ENCODE assay signal across 10 mouse cellular contexts in the genomic region with DNA sequence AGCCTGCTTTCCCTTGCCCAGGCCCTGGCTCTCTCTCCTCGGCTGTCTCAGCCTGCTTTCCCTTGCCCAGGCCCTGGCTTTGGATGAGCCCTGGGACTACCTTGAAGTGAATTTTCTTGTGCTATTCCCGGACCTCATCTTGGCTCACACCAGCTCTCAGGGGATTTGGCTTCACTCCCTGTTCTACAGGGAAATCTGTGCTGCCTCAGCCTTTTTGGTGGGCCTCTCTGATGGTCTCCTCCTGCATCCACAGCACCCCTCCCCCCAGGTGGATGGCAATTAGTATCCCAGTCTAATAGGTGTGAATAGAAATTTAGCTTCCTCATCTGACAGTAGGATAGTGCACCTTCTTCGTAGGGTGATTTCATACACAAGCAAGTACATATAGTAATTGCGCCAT. TPM values are rescaled to one million over a fixed set of nuclear protein-coding genes. Genes with fewer than 3 reads are reported as not detected.
DNase-seq lines count a peak whose midpoint lies in the region; ATAC-seq lines count a peak whose summit lies in the region.
"Had no signal": no experiment of that assay in that cellular context is flagged by ENCODE, and none has a peak within 500 bp of the region (broad histone marks: within the 10 kb centered on the region; RNA-seq: fewer than 3 reads in every experiment).

No protein-coding gene starts in this region.

- DNase-seq in adrenal gland, postnatal 14 days = peak; percentile 24
- DNase-seq in adrenal gland, postnatal 10 days = no peak
- no peak for DNase-seq in kidney, postnatal 14 days
- no peak for DNase-seq in hindbrain, embryonic 11.5 days (ENCODE audit: low spot score)
- DNase-seq in cerebellum, adult 8-10 months = no peak
- DNase-seq in cerebellum, adult 18-20 months = no peak

- H3K27me3 ChIP-seq in kidney, embryonic 15.5 days = no peaks in the 10 kb centered on the region
- H3K27me3 ChIP-seq in hindbrain, embryonic 11.5 days (ENCODE audit: control insufficient read depth, insufficient read depth, low read length) = no peaks in the 10 kb centered on the region
- H3K27me3 ChIP-seq in neural tube, embryonic 13.5 days = no peaks in the 10 kb centered on the region

- no peak overlapping the region for H3K27ac ChIP-seq in kidney, embryonic 15.5 days
- 0 out of 2 replicates have a peak overlapping the region, but pooled peaks have one; percentile 7 for H3K27ac ChIP-seq in hindbrain, embryonic 11.5 days (ENCODE audit: low read depth, low read length)
- H3K27ac ChIP-seq in neural tube, embryonic 13.5 days (replicated peaks) = peak overlapping the region; percentile 68
- H3K27ac ChIP-seq: kidney, postnatal 0 days had no signal

- no peak overlapping the region for H3K4me2 ChIP-seq in kidney, embryonic 15.5 days
- no peak overlapping the region for H3K4me2 ChIP-seq in hindbrain, embryonic 11.5 days (replicated peaks; ENCODE audit: low read depth, low read length)
- no peak overlapping the region for H3K4me2 ChIP-seq in neural tube, embryonic 13.5 days

- no peak overlapping the region for H3K4me3 ChIP-seq in kidney, embryonic 15.5 days (replicated peaks)
- no peak overlapping the region for H3K4me3 ChIP-seq in hindbrain, embryonic 11.5 days (ENCODE audit: low read depth, low read length)
- H3K4me3 ChIP-seq in neural tube, embryonic 13.5 days = no peak overlapping the region

- 67% methylated on average over 4 of the region's 4 CpGs for WGBS in kidney, embryonic 15.5 days
- 84% methylated on average over 4 of the region's 4 CpGs for WGBS in hindbrain, embryonic 11.5 days
- WGBS in neural tube, embryonic 13.5 days = 71% methylated on average over 4 of the region's 4 CpGs

- peaks cover 26% of the 10 kb centered on the region for H3K4me1 ChIP-seq in kidney, embryonic 15.5 days
- peaks cover 16% of the 10 kb centered on the region for H3K4me1 ChIP-seq in hindbrain, embryonic 11.5 days (replicated peaks; ENCODE audit: control insufficient read depth, insufficient read depth, low read length)
- H3K4me1 ChIP-seq in neural tube, embryonic 13.5 days (replicated peaks) = peaks cover 79% of the 10 kb centered on the region

- no peaks in the 10 kb centered on the region for H3K36me3 ChIP-seq in kidney, embryonic 15.5 days
- H3K36me3 ChIP-seq in hindbrain, embryonic 11.5 days (ENCODE audit: control insufficient read depth, insufficient read depth, low read length) = peaks cover 2% of the 10 kb centered on the region; the same call in 1 of the 2 replicates
- peaks cover 8% of the 10 kb centered on the region; the same call in 1 of the 2 replicates for H3K36me3 ChIP-seq in neural tube, embryonic 13.5 days

- H3K9ac ChIP-seq in kidney, embryonic 15.5 days = 0 out of 2 replicates have a peak overlapping the region, but pooled peaks have one; percentile 14
- H3K9ac ChIP-seq in hindbrain, embryonic 11.5 days (ENCODE audit: low read depth, low read length) = no peak overlapping the region
- H3K9ac ChIP-seq in neural tube, embryonic 13.5 days = peak overlapping the region; percentile 35

- ATAC-seq in kidney, embryonic 15.5 days (replicated peaks; ENCODE audit: low FRiP score) = no peak
- no peak for ATAC-seq in hindbrain, embryonic 11.5 days (ENCODE audit: low FRiP score)
- ATAC-seq in neural tube, embryonic 13.5 days (ENCODE audit: low read depth) = no peak

- H3K9me3 ChIP-seq in kidney, embryonic 15.5 days (replicated peaks) = no peaks in the 10 kb centered on the region
- no peaks in the 10 kb centered on the region for H3K9me3 ChIP-seq in hindbrain, embryonic 11.5 days (ENCODE audit: control insufficient read depth, low read length)
- H3K9me3 ChIP-seq in neural tube, embryonic 13.5 days = no peaks in the 10 kb centered on the region

RNA-seq across cellular contexts. Expression of a gene that starts 46.4 kb away (rescaled TPM):
- total RNA-seq in adrenal gland, postnatal 14 days (2021) = 44.1 and 46.5 TPM in 2 replicates
- total RNA-seq in adrenal gland, postnatal 10 days (2021) = 10 to 100 TPM; 35.9 to 47.4 TPM
- polyA plus RNA-seq in kidney, embryonic 15.5 days (2015; fragmentation: Nextera tagmentation; extraction: Ambion mirVana) = 22.4 and 23.6 TPM in 2 replicates
- 34.1 and 38.2 TPM in 2 replicates for polyA plus RNA-seq in hindbrain, embryonic 11.5 days (2014; fragmentation: Nextera tagmentation; extraction: Ambion mirVana)
- polyA plus RNA-seq in neural tube, embryonic 13.5 days (2015; fragmentation: Nextera tagmentation; extraction: Ambion mirVana) = 107 and 116 TPM in 2 replicates

RNA-seq across cellular contexts. Expression of a gene that starts 56.7 kb away (rescaled TPM):
- 1.4 and 4.5 TPM in 2 replicates for total RNA-seq in adrenal gland, postnatal 14 days (2021)
- total RNA-seq in adrenal gland, postnatal 10 days (2021) = 1 to 10 TPM; 4.5 to 8.8 TPM
- 6.8 and 7.7 TPM in 2 replicates for polyA plus RNA-seq in kidney, embryonic 15.5 days (2015; fragmentation: Nextera tagmentation; extraction: Ambion mirVana)
- 86.1 and 90.1 TPM in 2 replicates for polyA plus RNA-seq in hindbrain, embryonic 11.5 days (2014; fragmentation: Nextera tagmentation; extraction: Ambion mirVana)
- 176 and 184 TPM in 2 replicates for polyA plus RNA-seq in neural tube, embryonic 13.5 days (2015; fragmentation: Nextera tagmentation; extraction: Ambion mirVana)
- total RNA-seq: megakaryocyte, adult 5-6 weeks had no signal
